Mouse (Mus musculus): Measurements from ENCODE around the gene Gng8. TPM values are rescaled to one million over a fixed set of nuclear protein-coding genes. Genes with fewer than 3 reads are reported as not detected.

The Gng8 gene
- polyA plus RNA-seq, 1 experiment from 2014 or later = 12.1 TPM

- peaks cover 5% of the 10 kb centered on the region; the same call in 1 of the 2 replicates for H3K27me3 ChIP-seq
- peaks cover 30% of the 10 kb centered on the region for H3K4me1 ChIP-seq
- 83% methylated on average over 3 of the region's 3 CpGs for WGBS
- ATAC-seq (ENCODE audit: low FRiP score) = no peak
- no peak overlapping the region for H3K4me3 ChIP-seq
- H3K36me3 ChIP-seq = no peaks in the 10 kb centered on the region
- H3K27ac ChIP-seq = no peak overlapping the region
- no peak overlapping the region for H3K4me2 ChIP-seq (replicated peaks)
- H3K9ac ChIP-seq = no peak overlapping the region
- no peaks in the 10 kb centered on the region for H3K9me3 ChIP-seq (replicated peaks)
These were observed 13.9 kb upstream of the Gng8 start for GRCm38 (mm10) chr7:16877717-16878116.

- Histone ChIP-seq H3K4me1 (peaks cover 30% of the 10 kb centered on the region), H3K4me3 (no peak overlapping the region), H3K9me3 (replicated peaks) (no peaks in the 10 kb centered on the region), H3K36me3 (peaks cover 20% of the 10 kb centered on the region), H3K27me3 (peaks cover 28% of the 10 kb centered on the region), H3K9ac (peak overlapping the region; percentile 42; the same call in 1 of the 2 replicates), H3K4me2 (replicated peaks) (peak overlapping the region; percentile 11; the same call in 1 of the 2 replicates), H3K27ac (peak overlapping the region; percentile 58)
- 6% methylated on average over 8 of the region's 9 CpGs for WGBS
- ATAC-seq (ENCODE audit: low FRiP score) = peak; percentile 30
These were observed 11.6 kb upstream of the Gng8 start for GRCm38 (mm10) chr7:16879796-16880547.

GRCm38 (mm10) chr7:16880615-16881014, 11.0 kb upstream of the Gng8 start:
- Histone ChIP-seq H3K9ac (no peak overlapping the region), H3K4me2 (replicated peaks) (peak overlapping the region; percentile 11; the same call in 1 of the 2 replicates), H3K27me3 (peaks cover 33% of the 10 kb centered on the region), H3K4me3 (no peak overlapping the region), H3K27ac (peak overlapping the region; percentile 58), H3K9me3 (replicated peaks) (peaks cover 2% of the 10 kb centered on the region), H3K4me1 (peaks cover 32% of the 10 kb centered on the region), H3K36me3 (peaks cover 27% of the 10 kb centered on the region)
- 6% methylated on average over 5 of the region's 5 CpGs for WGBS
- no peak for ATAC-seq (ENCODE audit: low FRiP score)

GRCm38 (mm10) chr7:16883162-16883561, 8.4 kb upstream of the Gng8 start:
- peaks cover 54% of the 10 kb centered on the region for H3K27me3 ChIP-seq
- peaks cover 15% of the 10 kb centered on the region for H3K4me1 ChIP-seq
- peaks cover 8% of the 10 kb centered on the region for H3K9me3 ChIP-seq (replicated peaks)
- H3K9ac ChIP-seq = no peak overlapping the region
- H3K4me2 ChIP-seq (replicated peaks) = no peak overlapping the region
- no peak overlapping the region for H3K27ac ChIP-seq
- no peak for ATAC-seq (ENCODE audit: low FRiP score)
- 91% methylated on average over 6 of the region's 6 CpGs for WGBS
- peaks cover 49% of the 10 kb centered on the region for H3K36me3 ChIP-seq
- no peak overlapping the region for H3K4me3 ChIP-seq

GRCm38 (mm10) chr7:16884334-16884733, 7.3 kb upstream of the Gng8 start:
- ATAC-seq (ENCODE audit: low FRiP score) = no peak
- Histone ChIP-seq H3K27ac (no peak overlapping the region), H3K4me1 (peaks cover 15% of the 10 kb centered on the region), H3K9ac (no peak overlapping the region), H3K36me3 (peaks cover 49% of the 10 kb centered on the region), H3K27me3 (peaks cover 54% of the 10 kb centered on the region), H3K9me3 (replicated peaks) (peaks cover 8% of the 10 kb centered on the region), H3K4me2 (replicated peaks) (no peak overlapping the region), H3K4me3 (no peak overlapping the region)
- WGBS = 59% methylated on average over 4 of the region's 4 CpGs

DNA sequence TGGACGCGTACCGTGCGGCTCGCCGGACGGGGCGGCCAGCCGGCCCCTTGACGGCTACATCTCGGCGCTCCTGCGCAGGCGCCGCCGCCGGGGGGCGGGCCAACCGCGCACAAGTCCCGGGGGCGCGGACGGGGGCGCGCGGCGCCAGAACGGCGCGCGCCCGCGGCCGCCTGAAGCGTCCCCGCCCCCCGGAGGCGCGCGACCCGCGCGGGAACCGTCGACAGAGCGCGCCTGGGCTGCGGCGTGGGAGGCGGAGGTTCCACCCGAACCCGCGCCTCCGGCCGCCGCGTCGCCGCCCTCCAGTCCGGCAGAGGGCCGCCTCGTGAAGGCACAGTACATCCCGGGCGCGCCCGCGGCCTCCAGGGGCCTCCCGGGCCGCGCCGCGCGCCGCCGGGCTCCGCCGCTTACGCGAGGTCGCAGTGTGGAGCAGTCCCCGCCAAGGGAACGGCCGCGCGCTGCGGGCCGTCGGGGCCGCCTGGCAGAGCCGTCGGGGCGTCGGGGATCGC, 6.3 kb upstream of the Gng8 start:
- Histone ChIP-seq H3K4me3 (peak overlapping the region; percentile 26), H3K4me2 (replicated peaks) (peak overlapping the region; percentile 35), H3K27me3 (peaks cover 60% of the 10 kb centered on the region), H3K9ac (no peak overlapping the region), H3K27ac (no peak overlapping the region), H3K4me1 (peaks cover 8% of the 10 kb centered on the region), H3K36me3 (peaks cover 49% of the 10 kb centered on the region), H3K9me3 (replicated peaks) (peaks cover 8% of the 10 kb centered on the region)
- peak; percentile 57 for ATAC-seq (ENCODE audit: low FRiP score)
- 9% methylated on average over 65 of the region's 95 CpGs for WGBS

GRCm38 (mm10) chr7:16885905-16886304, 5.7 kb upstream of the Gng8 start:
- H3K4me3 ChIP-seq = peak overlapping the region; percentile 26; the same call in 1 of the 2 replicates
- ATAC-seq (ENCODE audit: low FRiP score) = no peak
- no peak overlapping the region for H3K27ac ChIP-seq
- WGBS = 46% methylated on average over 59 of the region's 59 CpGs
- peaks cover 9% of the 10 kb centered on the region for H3K4me1 ChIP-seq
- no peak overlapping the region for H3K4me2 ChIP-seq (replicated peaks)
- peaks cover 62% of the 10 kb centered on the region for H3K27me3 ChIP-seq
- H3K36me3 ChIP-seq = peaks cover 49% of the 10 kb centered on the region
- H3K9ac ChIP-seq = no peak overlapping the region
- H3K9me3 ChIP-seq (replicated peaks) = peaks cover 8% of the 10 kb centered on the region

DNA sequence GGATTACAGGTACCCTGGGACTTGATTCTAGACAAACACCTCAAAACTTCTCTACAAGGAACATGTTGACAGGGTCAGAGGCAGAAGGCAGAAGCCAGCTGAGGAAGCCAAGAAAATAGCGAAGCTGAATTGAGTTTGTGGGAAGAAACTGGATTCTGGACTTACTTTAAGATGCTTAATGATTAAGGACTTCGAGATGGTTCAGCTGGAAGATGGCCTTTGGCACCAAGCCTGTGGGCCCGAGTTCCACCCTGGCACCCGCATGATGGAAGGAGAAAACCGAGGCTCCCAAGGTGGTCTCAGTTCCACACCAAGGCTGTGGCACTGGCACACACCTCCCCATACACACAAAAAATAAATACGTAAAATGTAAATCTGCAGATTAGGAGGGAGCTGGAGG, 1.1 kb upstream of the Gng8 start:
- no peak overlapping the region for H3K4me3 ChIP-seq
- H3K27me3 ChIP-seq = peaks cover 53% of the 10 kb centered on the region
- peaks cover 6% of the 10 kb centered on the region for H3K9me3 ChIP-seq (replicated peaks)
- no peak for ATAC-seq (ENCODE audit: low FRiP score)
- H3K36me3 ChIP-seq = peaks cover 23% of the 10 kb centered on the region
- 37% methylated on average over 6 of the region's 6 CpGs for WGBS
- H3K27ac ChIP-seq = peak overlapping the region; percentile 75
- peak overlapping the region; percentile 55; the same call in 1 of the 2 replicates for H3K9ac ChIP-seq
- peaks cover 48% of the 10 kb centered on the region for H3K4me1 ChIP-seq
- peak overlapping the region; percentile 60 for H3K4me2 ChIP-seq (replicated peaks)

- WGBS = 2% methylated on average over 23 of the region's 23 CpGs
- H3K9ac ChIP-seq = peak overlapping the region; percentile 55
- peak overlapping the region; percentile 60 for H3K4me2 ChIP-seq (replicated peaks)
- 0 out of 2 replicates have a peak overlapping the region, but pooled peaks have one; percentile 28 for H3K4me3 ChIP-seq
- H3K9me3 ChIP-seq (replicated peaks) = peaks cover 2% of the 10 kb centered on the region; the same call in 1 of the 2 replicates
- H3K27me3 ChIP-seq = peaks cover 49% of the 10 kb centered on the region
- peaks cover 49% of the 10 kb centered on the region for H3K4me1 ChIP-seq
- H3K27ac ChIP-seq = peak overlapping the region; percentile 75
- peaks cover 19% of the 10 kb centered on the region for H3K36me3 ChIP-seq
- no peak for ATAC-seq (ENCODE audit: low FRiP score)
These were observed 642 bp upstream of the Gng8 start for GRCm38 (mm10) chr7:16890944-16891343.

DNA sequence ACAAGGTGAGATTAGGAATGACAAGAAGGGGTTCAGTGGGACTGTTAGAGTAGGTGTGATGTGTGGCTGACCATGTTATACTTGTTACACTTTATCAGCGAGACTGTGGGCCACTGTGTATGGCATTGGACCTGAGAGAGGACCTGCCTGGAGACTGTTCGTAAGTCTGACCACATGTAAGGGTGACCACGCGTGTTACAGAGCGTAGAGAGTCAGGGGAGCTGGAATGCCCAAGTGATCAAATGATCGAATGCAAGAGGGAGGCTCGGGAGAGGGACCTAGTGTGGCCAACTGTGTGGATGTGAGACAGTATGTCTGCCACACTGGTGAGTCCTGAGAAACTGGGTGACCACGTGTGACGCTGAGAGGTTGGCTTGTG, 755 bp downstream of the Gng8 start:
- H3K4me1 ChIP-seq = peaks cover 49% of the 10 kb centered on the region
- H3K9me3 ChIP-seq (replicated peaks) = no peaks in the 10 kb centered on the region
- H3K9ac ChIP-seq = peak overlapping the region; percentile 20; the same call in 1 of the 2 replicates
- H3K27me3 ChIP-seq = peaks cover 37% of the 10 kb centered on the region
- H3K4me2 ChIP-seq (replicated peaks) = peak overlapping the region; percentile 60
- peaks cover 7% of the 10 kb centered on the region for H3K36me3 ChIP-seq
- ATAC-seq (ENCODE audit: low FRiP score) = peak; percentile 1; the same call in 1 of the 2 replicates
- WGBS = 46% methylated on average over 9 of the region's 9 CpGs
- no peak overlapping the region for H3K27ac ChIP-seq
- H3K4me3 ChIP-seq = peak overlapping the region; percentile 28

DNA sequence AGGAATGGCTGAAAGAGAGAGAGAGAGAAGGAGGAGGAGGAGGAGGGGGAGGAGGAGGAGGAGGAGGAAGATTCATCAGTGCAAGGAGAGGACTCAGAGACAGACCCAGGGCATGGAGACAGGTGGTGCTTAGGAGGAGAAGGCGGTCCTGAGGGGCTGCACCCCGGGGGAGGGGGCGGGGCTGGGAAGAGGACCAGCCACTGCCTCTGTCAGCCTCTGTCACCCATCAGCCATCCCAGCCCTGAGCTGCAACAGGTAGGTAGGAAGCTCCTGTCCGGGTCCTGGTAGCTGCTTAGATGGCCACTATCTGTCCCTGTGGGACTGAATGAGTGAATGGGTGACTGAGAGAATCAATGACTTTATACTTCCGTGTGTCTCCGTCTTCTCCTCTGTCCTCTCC, 2.0 kb downstream of the Gng8 start:
- no peak for ATAC-seq (ENCODE audit: low FRiP score)

GRCm38 (mm10) chr7:16894279-16894678, 2.7 kb downstream of the Gng8 start:
- Histone ChIP-seq H3K27ac (peak overlapping the region; percentile 55; the same call in 1 of the 2 replicates), H3K36me3 (no peaks in the 10 kb centered on the region), H3K9me3 (replicated peaks) (no peaks in the 10 kb centered on the region), H3K27me3 (peaks cover 31% of the 10 kb centered on the region), H3K4me2 (replicated peaks) (peak overlapping the region; percentile 60), H3K9ac (peak overlapping the region; percentile 35), H3K4me1 (peaks cover 49% of the 10 kb centered on the region), H3K4me3 (peak overlapping the region; percentile 20; the same call in 1 of the 2 replicates)
- 0% methylated on average over 4 of the region's 4 CpGs for WGBS
- peak; percentile 77 for ATAC-seq (ENCODE audit: low FRiP score)

More for the DNA sequence above, 2.0 kb downstream of the Gng8 start:
- 7% methylated on average over 6 of the region's 6 CpGs for WGBS
- Histone ChIP-seq H3K4me1 (peaks cover 49% of the 10 kb centered on the region), H3K36me3 (no peaks in the 10 kb centered on the region), H3K4me3 (peak overlapping the region; percentile 3; the same call in 1 of the 2 replicates), H3K4me2 (replicated peaks) (peak overlapping the region; percentile 60), H3K9ac (no peak overlapping the region), H3K27me3 (peaks cover 31% of the 10 kb centered on the region), H3K9me3 (replicated peaks) (no peaks in the 10 kb centered on the region), H3K27ac (no peak overlapping the region)
